Mouse (Mus musculus): ENCODE data around the gene Fmnl1.

GRCm38 (mm10) chr11:103180426-103180825, 9.5 kb downstream of the Fmnl1 start:
- no peak for TF ChIP-seq CTCF (IDR thresholded peaks at IDR 0.05; ENCODE audit: low read depth, low read length)
- TF ChIP-seq POLR2A (IDR thresholded peaks at IDR 0.05; ENCODE audit: extremely low read depth, insufficient read depth, low read length) = no peak

Data from liver, adult 2 months (tissue).